Mouse (Mus musculus) kidney, adult 2 months (tissue): ENCODE results near the gene Amz1.

ENCODE experiments used
- CTCF ChIP-seq: fragments of 200-500 bp; conservative IDR thresholded peaks from 2 replicates; pipeline ENCODE4 v1.5.1; 2011; ENCODE audit warnings: low read depth, mild to moderate bottlenecking, control low read depth, low read length, moderate library complexity, mixed read lengths; ENCODE audit not compliant: insufficient read depth, insufficient read length
- POLR2A ChIP-seq: fragments of 200-500 bp; IDR thresholded peaks from one replicate; pipeline ENCODE4 v1.6.1; 2011; ENCODE audit warnings: low read depth, low read length, control low read depth

GRCm38 (mm10) chr5:140682113-140682512 lies 41.8 kb upstream of the Amz1 start:
- TF ChIP-seq CTCF: no peak
- no peak for TF ChIP-seq POLR2A
